Mouse (Mus musculus): Measurements from ENCODE around the gene Tyk2. TPM values are rescaled to one million over a fixed set of nuclear protein-coding genes. Genes with fewer than 3 reads are reported as not detected.

The Tyk2 gene
- polyA plus RNA-seq, 1 experiment, result 11.4 TPM

- peak overlapping the region; percentile 95 for H3K4me2 ChIP-seq (ENCODE audit: low read depth)
- H3K27me3 ChIP-seq (ENCODE audit: control insufficient read depth, insufficient read depth, insufficient read length), result no peaks in the 10 kb centered on the region
- no peaks in the 10 kb centered on the region for H3K36me3 ChIP-seq (ENCODE audit: control insufficient read depth, insufficient read depth)
- H3K4me3 ChIP-seq, result peak overlapping the region; percentile 34
- no peaks in the 10 kb centered on the region for H3K79me2 ChIP-seq (ENCODE audit: control insufficient read depth, insufficient read depth)
- TF ChIP-seq POLR2AphosphoS2 (IDR thresholded peaks at IDR 0.05; ENCODE audit: insufficient read length, low read depth) (no peak), MYOG (IDR thresholded peaks at IDR 0.05; ENCODE audit: control insufficient read depth in 1 of 3, insufficient read depth in 1 of 3, insufficient read length in 2 of 3, low read depth in 2 of 3) (peak in 1 of 3 experiments; percentile 5)
- H3ac ChIP-seq (ENCODE audit: control insufficient read depth, insufficient read length), result peak overlapping the region; percentile 83
Measured at GRCm38 (mm10) chr9:21165952-21166451, 35.0 kb upstream of the Tyk2 start.

- Histone ChIP-seq H3K27me3 (ENCODE audit: control insufficient read depth, insufficient read depth, insufficient read length) (no peaks in the 10 kb centered on the region), H3K4me2 (ENCODE audit: low read depth) (peak within 1 kb of the TSS; percentile 95), H3K4me3 (peak within 1 kb of the TSS; percentile 34), H3K79me2 (ENCODE audit: control insufficient read depth, insufficient read depth) (no peaks in the 10 kb centered on the region), H3K36me3 (ENCODE audit: control insufficient read depth, insufficient read depth) (no peaks in the 10 kb centered on the region), H3ac (ENCODE audit: control insufficient read depth, insufficient read length) (peak within 1 kb of the TSS; percentile 83)
- TF ChIP-seq POLR2A (IDR thresholded peaks at IDR 0.05; ENCODE audit: insufficient read length, low read depth) (peak; percentile 42), SRF (IDR thresholded peaks at IDR 0.05; ENCODE audit: control insufficient read depth, insufficient read length, low read depth) (no peak), MYOD1 (IDR thresholded peaks at IDR 0.05; ENCODE audit: control insufficient read depth in 1 of 3, insufficient read length in 2 of 3, low read depth in 2 of 3) (no peak), MAX (IDR thresholded peaks at IDR 0.05; ENCODE audit: low read depth) (no peak), TCF12 (IDR thresholded peaks at IDR 0.05; ENCODE audit: insufficient read depth, poor library complexity, severe bottlenecking) (no peak), E2F4 (IDR thresholded peaks at IDR 0.05; ENCODE audit: insufficient read depth) (no peak), POLR2AphosphoS2 (IDR thresholded peaks at IDR 0.05; ENCODE audit: insufficient read length, low read depth) (peak; percentile 17), USF1 (IDR thresholded peaks at IDR 0.05; ENCODE audit: low read depth) (no peak), CEBPB (IDR thresholded peaks at IDR 0.05; ENCODE audit: insufficient read depth, poor library complexity, severe bottlenecking) (no peak), MYOG (IDR thresholded peaks at IDR 0.05; ENCODE audit: control insufficient read depth in 1 of 3, insufficient read depth in 1 of 3, insufficient read length in 2 of 3, low read depth in 2 of 3) (peak in 1 of 3 experiments; percentile 19), TCF3 (IDR thresholded peaks at IDR 0.05; ENCODE audit: insufficient read length, low read depth) (no peak), REST (IDR thresholded peaks at IDR 0.05; ENCODE audit: insufficient read depth, insufficient read length) (no peak)
Measured at GRCm38 (mm10) chr9:21165041-21165951, 34.3 kb upstream of the Tyk2 start, which contains the start of gene Pde4a. Gene Pde4a (plus strand): TSS chr9:21165714.

DNA sequence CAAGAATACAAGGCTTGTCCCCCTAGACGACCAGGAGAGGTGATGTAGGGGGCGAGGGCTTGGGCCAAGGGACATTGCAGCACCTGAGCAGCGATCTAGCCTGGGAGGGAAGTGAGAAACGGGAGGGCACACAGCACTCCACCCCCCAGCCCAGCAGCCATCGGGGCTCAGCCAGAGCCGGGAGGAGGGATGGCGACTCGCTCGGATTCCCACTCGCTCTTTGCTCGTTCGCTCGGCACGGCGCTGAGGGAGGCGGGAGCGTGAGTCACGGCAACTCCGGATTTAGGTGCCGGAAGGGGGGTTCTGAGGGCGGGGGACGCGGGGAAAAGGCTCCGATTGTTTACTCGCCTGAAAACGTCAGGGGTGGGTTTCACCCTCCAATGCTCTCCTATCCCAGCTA lies 33.0 kb upstream of the Tyk2 start:
- H3K4me2 ChIP-seq (ENCODE audit: low read depth), result peak overlapping the region; percentile 95
- H3K4me3 ChIP-seq, result peak overlapping the region; percentile 34
- no peaks in the 10 kb centered on the region for H3K27me3 ChIP-seq (ENCODE audit: control insufficient read depth, insufficient read depth, insufficient read length)
- H3K36me3 ChIP-seq (ENCODE audit: control insufficient read depth, insufficient read depth), result no peaks in the 10 kb centered on the region
- no peak overlapping the region for H3ac ChIP-seq (ENCODE audit: control insufficient read depth, insufficient read length)
- H3K79me2 ChIP-seq (ENCODE audit: control insufficient read depth, insufficient read depth), result no peaks in the 10 kb centered on the region
- no peak for TF ChIP-seq POLR2AphosphoS2 (IDR thresholded peaks at IDR 0.05; ENCODE audit: insufficient read length, low read depth)
- TF ChIP-seq POLR2A (IDR thresholded peaks at IDR 0.05; ENCODE audit: insufficient read length, low read depth), result no peak
- TF ChIP-seq MYOD1 (IDR thresholded peaks at IDR 0.05; ENCODE audit: control insufficient read depth in 1 of 3, insufficient read length in 2 of 3, low read depth in 2 of 3), result no peak
- no peak for TF ChIP-seq CEBPB (IDR thresholded peaks at IDR 0.05; ENCODE audit: insufficient read depth, poor library complexity, severe bottlenecking)
- TF ChIP-seq REST (IDR thresholded peaks at IDR 0.05; ENCODE audit: insufficient read depth, insufficient read length), result no peak
- no peak for TF ChIP-seq TCF12 (IDR thresholded peaks at IDR 0.05; ENCODE audit: insufficient read depth, poor library complexity, severe bottlenecking)

GRCm38 (mm10) chr9:21163086-21164050 lies 32.3 kb upstream of the Tyk2 start:
- Histone ChIP-seq H3K79me2 (ENCODE audit: control insufficient read depth, insufficient read depth) (no peaks in the 10 kb centered on the region), H3K27me3 (ENCODE audit: control insufficient read depth, insufficient read depth, insufficient read length) (no peaks in the 10 kb centered on the region), H3ac (ENCODE audit: control insufficient read depth, insufficient read length) (no peak overlapping the region), H3K4me2 (ENCODE audit: low read depth) (peak overlapping the region; percentile 95), H3K4me3 (no peak overlapping the region), H3K36me3 (ENCODE audit: control insufficient read depth, insufficient read depth) (no peaks in the 10 kb centered on the region)
- TF ChIP-seq TCF3 (IDR thresholded peaks at IDR 0.05; ENCODE audit: insufficient read length, low read depth) (no peak), CEBPB (IDR thresholded peaks at IDR 0.05; ENCODE audit: insufficient read depth, poor library complexity, severe bottlenecking) (no peak), MAX (IDR thresholded peaks at IDR 0.05; ENCODE audit: low read depth) (no peak), POLR2A (IDR thresholded peaks at IDR 0.05; ENCODE audit: insufficient read length, low read depth) (no peak)

Measured in myocyte (in vitro differentiated cells).